Mouse (Mus musculus): Measurements from ENCODE around the gene Apoc4. TPM values are rescaled to one million over a fixed set of nuclear protein-coding genes. Genes with fewer than 3 reads are reported as not detected.

The Apoc4 gene
- not detected in 2 replicates for polyA plus RNA-seq (2014; fragmentation: Nextera tagmentation; extraction: Ambion mirVana)

- Histone ChIP-seq H3K27me3 (replicated peaks; ENCODE audit: control insufficient read depth, insufficient read depth, low read length) (no peaks in the 10 kb centered on the region), H3K9me3 (replicated peaks; ENCODE audit: control insufficient read depth, low read length) (no peaks in the 10 kb centered on the region), H3K4me2 (ENCODE audit: low read length) (no peak within 1 kb of the TSS), H3K36me3 (ENCODE audit: control insufficient read depth, insufficient read depth, low read length) (no peaks in the 10 kb centered on the region), H3K4me1 (ENCODE audit: control insufficient read depth, insufficient read depth, low read length) (no peaks in the 10 kb centered on the region), H3K27ac (ENCODE audit: low read depth, low read length) (no peak within 1 kb of the TSS), H3K9ac (ENCODE audit: low read length) (no peak within 1 kb of the TSS), H3K4me3 (ENCODE audit: low read depth, low read length) (no peak within 1 kb of the TSS)
- DNase-seq (ENCODE audit: low spot score) (no peak), ATAC-seq (no peak)
- WGBS = 67% methylated on average over 8 of the region's 8 CpGs
Observed at GRCm38 (mm10) chr7:19681202-19681694, at the start of gene Apoc4, which contains the start of gene Gm44805. Apoc4 (minus strand) TSS chr7:19681479. Gm44805 (minus strand) TSS chr7:19681423.

- 87% methylated on average over 4 of the region's 4 CpGs for WGBS
- Histone ChIP-seq H3K27ac (ENCODE audit: low read depth, low read length) (no peak overlapping the region), H3K4me1 (ENCODE audit: control insufficient read depth, insufficient read depth, low read length) (no peaks in the 10 kb centered on the region), H3K9me3 (replicated peaks; ENCODE audit: control insufficient read depth, low read length) (no peaks in the 10 kb centered on the region), H3K4me2 (ENCODE audit: low read length) (no peak overlapping the region), H3K36me3 (ENCODE audit: control insufficient read depth, insufficient read depth, low read length) (peaks cover 70% of the 10 kb centered on the region), H3K9ac (ENCODE audit: low read length) (no peak overlapping the region), H3K27me3 (replicated peaks; ENCODE audit: control insufficient read depth, insufficient read depth, low read length) (no peaks in the 10 kb centered on the region), H3K4me3 (ENCODE audit: low read depth, low read length) (no peak overlapping the region)
- DNase-seq (ENCODE audit: low spot score) (no peak), ATAC-seq (no peak)
Observed at GRCm38 (mm10) chr7:19726541-19726940, 45.3 kb upstream of the Apoc4 start.

GRCm38 (mm10) chr7:19724167-19724566 lies 42.9 kb upstream of the Apoc4 start:
- Histone ChIP-seq H3K4me1 (ENCODE audit: control insufficient read depth, insufficient read depth, low read length) (no peaks in the 10 kb centered on the region), H3K4me2 (ENCODE audit: low read length) (no peak overlapping the region), H3K9me3 (replicated peaks; ENCODE audit: control insufficient read depth, low read length) (no peaks in the 10 kb centered on the region), H3K27ac (ENCODE audit: low read depth, low read length) (no peak overlapping the region), H3K4me3 (ENCODE audit: low read depth, low read length) (no peak overlapping the region), H3K36me3 (ENCODE audit: control insufficient read depth, insufficient read depth, low read length) (peaks cover 47% of the 10 kb centered on the region), H3K27me3 (replicated peaks; ENCODE audit: control insufficient read depth, insufficient read depth, low read length) (no peaks in the 10 kb centered on the region), H3K9ac (ENCODE audit: low read length) (no peak overlapping the region)
- ATAC-seq = no peak
- no peak for DNase-seq (ENCODE audit: low spot score)
- WGBS = 91% methylated on average over 12 of the region's 12 CpGs

- 93% methylated on average over 6 of the region's 6 CpGs for WGBS
- no peak for ATAC-seq
Observed at GRCm38 (mm10) chr7:19722754-19723195, 41.5 kb upstream of the Apoc4 start.

GRCm38 (mm10) chr7:19719200-19719599 lies 37.9 kb upstream of the Apoc4 start:
- DNase-seq (ENCODE audit: low spot score) = no peak
- 85% methylated on average over 4 of the region's 4 CpGs for WGBS
- no peak overlapping the region for H3K27ac ChIP-seq (ENCODE audit: low read depth, low read length)
- H3K4me1 ChIP-seq (ENCODE audit: control insufficient read depth, insufficient read depth, low read length) = peaks cover 7% of the 10 kb centered on the region
- H3K27me3 ChIP-seq (replicated peaks; ENCODE audit: control insufficient read depth, insufficient read depth, low read length) = no peaks in the 10 kb centered on the region
- no peak overlapping the region for H3K4me3 ChIP-seq (ENCODE audit: low read depth, low read length)
- no peak overlapping the region for H3K9ac ChIP-seq (ENCODE audit: low read length)
- H3K9me3 ChIP-seq (replicated peaks; ENCODE audit: control insufficient read depth, low read length) = no peaks in the 10 kb centered on the region
- H3K36me3 ChIP-seq (ENCODE audit: control insufficient read depth, insufficient read depth, low read length) = peaks cover 18% of the 10 kb centered on the region
- no peak overlapping the region for H3K4me2 ChIP-seq (ENCODE audit: low read length)
- ATAC-seq = no peak

More at GRCm38 (mm10) chr7:19722754-19723195, 41.5 kb upstream of the Apoc4 start:
- Histone ChIP-seq H3K4me3 (ENCODE audit: low read depth, low read length) (no peak overlapping the region), H3K27ac (ENCODE audit: low read depth, low read length) (no peak overlapping the region), H3K9ac (ENCODE audit: low read length) (no peak overlapping the region), H3K36me3 (ENCODE audit: control insufficient read depth, insufficient read depth, low read length) (peaks cover 36% of the 10 kb centered on the region), H3K4me2 (ENCODE audit: low read length) (no peak overlapping the region), H3K27me3 (replicated peaks; ENCODE audit: control insufficient read depth, insufficient read depth, low read length) (no peaks in the 10 kb centered on the region), H3K9me3 (replicated peaks; ENCODE audit: control insufficient read depth, low read length) (no peaks in the 10 kb centered on the region), H3K4me1 (ENCODE audit: control insufficient read depth, insufficient read depth, low read length) (no peaks in the 10 kb centered on the region)
- DNase-seq (ENCODE audit: low spot score) = no peak

GRCm38 (mm10) chr7:19718297-19718952 lies 37.1 kb upstream of the Apoc4 start:
- H3K27ac ChIP-seq (ENCODE audit: low read depth, low read length) = no peak overlapping the region
- peaks cover 10% of the 10 kb centered on the region for H3K4me1 ChIP-seq (ENCODE audit: control insufficient read depth, insufficient read depth, low read length)
- no peaks in the 10 kb centered on the region for H3K9me3 ChIP-seq (replicated peaks; ENCODE audit: control insufficient read depth, low read length)
- ATAC-seq (no peak), DNase-seq (ENCODE audit: low spot score) (no peak)
- H3K4me2 ChIP-seq (ENCODE audit: low read length) = no peak overlapping the region
- H3K4me3 ChIP-seq (ENCODE audit: low read depth, low read length) = no peak overlapping the region
- H3K9ac ChIP-seq (ENCODE audit: low read length) = no peak overlapping the region
- WGBS = 94% methylated on average over 5 of the region's 5 CpGs
- H3K36me3 ChIP-seq (ENCODE audit: control insufficient read depth, insufficient read depth, low read length) = peaks cover 13% of the 10 kb centered on the region; the same call in 1 of the 2 replicates
- no peaks in the 10 kb centered on the region for H3K27me3 ChIP-seq (replicated peaks; ENCODE audit: control insufficient read depth, insufficient read depth, low read length)

GRCm38 (mm10) chr7:19717346-19717745 lies 36.1 kb upstream of the Apoc4 start:
- H3K27me3 ChIP-seq (replicated peaks; ENCODE audit: control insufficient read depth, insufficient read depth, low read length) = no peaks in the 10 kb centered on the region
- H3K4me1 ChIP-seq (ENCODE audit: control insufficient read depth, insufficient read depth, low read length) = peaks cover 10% of the 10 kb centered on the region
- ATAC-seq (no peak), DNase-seq (ENCODE audit: low spot score) (no peak)
- H3K4me2 ChIP-seq (ENCODE audit: low read length) = no peak overlapping the region
- peaks cover 14% of the 10 kb centered on the region for H3K36me3 ChIP-seq (ENCODE audit: control insufficient read depth, insufficient read depth, low read length)
- no peaks in the 10 kb centered on the region for H3K9me3 ChIP-seq (replicated peaks; ENCODE audit: control insufficient read depth, low read length)
- H3K4me3 ChIP-seq (ENCODE audit: low read depth, low read length) = no peak overlapping the region
- 85% methylated on average over 4 of the region's 4 CpGs for WGBS
- no peak overlapping the region for H3K27ac ChIP-seq (ENCODE audit: low read depth, low read length)
- H3K9ac ChIP-seq (ENCODE audit: low read length) = no peak overlapping the region

GRCm38 (mm10) chr7:19716822-19717221 lies 35.5 kb upstream of the Apoc4 start:
- ATAC-seq (no peak), DNase-seq (ENCODE audit: low spot score) (no peak)
- H3K4me2 ChIP-seq (ENCODE audit: low read length) = peak overlapping the region; percentile 52
- WGBS = 88% methylated on average over 2 of the region's 2 CpGs
- H3K4me1 ChIP-seq (ENCODE audit: control insufficient read depth, insufficient read depth, low read length) = peaks cover 10% of the 10 kb centered on the region
- H3K27ac ChIP-seq (ENCODE audit: low read depth, low read length) = peak overlapping the region; percentile 84
- peak overlapping the region; percentile 50; the same call in 1 of the 2 replicates for H3K9ac ChIP-seq (ENCODE audit: low read length)
- H3K36me3 ChIP-seq (ENCODE audit: control insufficient read depth, insufficient read depth, low read length) = peaks cover 19% of the 10 kb centered on the region
- H3K27me3 ChIP-seq (replicated peaks; ENCODE audit: control insufficient read depth, insufficient read depth, low read length) = no peaks in the 10 kb centered on the region
- no peak overlapping the region for H3K4me3 ChIP-seq (ENCODE audit: low read depth, low read length)
- no peaks in the 10 kb centered on the region for H3K9me3 ChIP-seq (replicated peaks; ENCODE audit: control insufficient read depth, low read length)

- Histone ChIP-seq H3K27ac (ENCODE audit: low read depth, low read length) (peak overlapping the region; percentile 84), H3K4me1 (ENCODE audit: control insufficient read depth, insufficient read depth, low read length) (peaks cover 10% of the 10 kb centered on the region), H3K4me3 (ENCODE audit: low read depth, low read length) (peak overlapping the region; percentile 25), H3K36me3 (ENCODE audit: control insufficient read depth, insufficient read depth, low read length) (peaks cover 22% of the 10 kb centered on the region), H3K27me3 (replicated peaks; ENCODE audit: control insufficient read depth, insufficient read depth, low read length) (no peaks in the 10 kb centered on the region), H3K4me2 (ENCODE audit: low read length) (peak overlapping the region; percentile 52), H3K9ac (ENCODE audit: low read length) (peak overlapping the region; percentile 50), H3K9me3 (replicated peaks; ENCODE audit: control insufficient read depth, low read length) (no peaks in the 10 kb centered on the region)
- DNase-seq (ENCODE audit: low spot score) (no peak), ATAC-seq (no peak)
- 8% methylated on average over 18 of the region's 18 CpGs for WGBS
Observed at GRCm38 (mm10) chr7:19716055-19716682, 34.9 kb upstream of the Apoc4 start.

Data from forebrain, embryonic 14.5 days (tissue).